26 mouse cellular contexts compared by ENCODE assay signal in the genomic region with DNA sequence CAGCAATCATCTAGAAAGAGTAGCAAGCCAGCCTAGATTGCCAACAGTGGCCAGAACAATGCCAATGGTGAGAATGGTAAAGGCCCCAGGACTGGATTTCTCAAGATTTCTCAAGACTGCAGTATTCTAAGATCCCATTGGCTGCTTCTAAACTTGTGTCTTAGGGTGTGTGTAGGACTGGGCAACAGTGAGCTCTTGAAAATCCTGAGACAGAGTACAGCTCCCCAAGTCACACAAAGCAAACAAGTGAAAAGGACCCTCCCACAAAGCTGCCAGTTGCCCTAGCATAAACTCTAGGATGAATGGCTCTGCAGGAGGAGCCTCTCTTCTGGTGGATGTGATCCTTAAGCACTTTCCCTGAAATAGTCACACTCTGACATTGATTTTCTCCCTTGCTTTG.
DNase-seq lines count a peak whose midpoint lies in the region; ATAC-seq and TF ChIP-seq lines count a peak whose summit lies in the region.
"Had no signal": no experiment of that assay in that cellular context is flagged by ENCODE, and none has a peak within 500 bp of the region (broad histone marks: within the 10 kb centered on the region; RNA-seq: fewer than 3 reads in every experiment).

No protein-coding gene starts in this region.

- no peak overlapping the region for H3K27ac ChIP-seq in forebrain, embryonic 11.5 days (ENCODE audit: low read depth, low read length)
- H3K27ac ChIP-seq in forebrain, postnatal 0 days (ENCODE audit: low read depth, low read length), result no peak overlapping the region
- no peak overlapping the region for H3K27ac ChIP-seq in midbrain, embryonic 12.5 days (replicated peaks)
- no peak overlapping the region for H3K27ac ChIP-seq in midbrain, embryonic 15.5 days
- H3K27ac ChIP-seq in hindbrain, embryonic 12.5 days, result peak overlapping the region; percentile 32
- H3K27ac ChIP-seq in cerebellum, adult 2 months (ENCODE audit: insufficient read depth, low read length), result no peak overlapping the region
- H3K27ac ChIP-seq: limb, embryonic 13.5 days; lung, embryonic 15.5 days; stomach, postnatal 0 days had no signal

- DNase-seq in forebrain, embryonic 11.5 days (ENCODE audit: low spot score), result no peak
- DNase-seq in forebrain, postnatal 0 days, result no peak
- DNase-seq in cerebellum, adult 2 months, result no peak
- no peak for DNase-seq in cerebellum, postnatal 10 days
- DNase-seq: adrenal gland, postnatal 10 days; cerebellum, adult 11-12 months; cerebellum, postnatal 14 days; gastrocnemius, postnatal 25 days; heart, adult 18-20 months; heart, postnatal 36 days; kidney, postnatal 4 days; midbrain, embryonic 14.5 days; right cerebral cortex, postnatal 4 days; thymus, adult 18-20 months; thymus, postnatal 36 days had no signal

- H3K9me3 ChIP-seq in forebrain, embryonic 11.5 days (ENCODE audit: control insufficient read depth, low read length), result no peaks in the 10 kb centered on the region
- no peaks in the 10 kb centered on the region for H3K9me3 ChIP-seq in forebrain, postnatal 0 days (ENCODE audit: low read length)
- H3K9me3 ChIP-seq in midbrain, embryonic 12.5 days, result no peaks in the 10 kb centered on the region
- H3K9me3 ChIP-seq in midbrain, embryonic 15.5 days, result no peaks in the 10 kb centered on the region
- H3K9me3 ChIP-seq in hindbrain, embryonic 12.5 days (replicated peaks), result no peaks in the 10 kb centered on the region
- H3K9me3 ChIP-seq: limb, embryonic 13.5 days; lung, embryonic 15.5 days had no signal

- no peak overlapping the region for H3K4me2 ChIP-seq in forebrain, embryonic 11.5 days (ENCODE audit: low read depth, low read length, severe bottlenecking)
- no peak overlapping the region for H3K4me2 ChIP-seq in forebrain, postnatal 0 days (ENCODE audit: low read depth)
- no peak overlapping the region for H3K4me2 ChIP-seq in midbrain, embryonic 12.5 days (replicated peaks)
- H3K4me2 ChIP-seq in midbrain, embryonic 15.5 days, result no peak overlapping the region
- no peak overlapping the region for H3K4me2 ChIP-seq in hindbrain, embryonic 12.5 days (replicated peaks)
- H3K4me2 ChIP-seq: heart, embryonic 11.5 days; limb, embryonic 13.5 days; liver, embryonic 11.5 days; lung, embryonic 15.5 days had no signal

- no peak for TF ChIP-seq CTCF in forebrain, postnatal 0 days (IDR thresholded peaks at IDR 0.05; ENCODE audit: low read depth)
- TF ChIP-seq CTCF in cerebellum, adult 2 months (IDR thresholded peaks at IDR 0.05; ENCODE audit: borderline replicate concordance, insufficient read depth, low read depth, low read length), result no peak

- no peaks in the 10 kb centered on the region; the same call in 1 of the 2 replicates for H3K4me1 ChIP-seq in forebrain, embryonic 11.5 days (replicated peaks; ENCODE audit: control insufficient read depth, insufficient read depth, low read length)
- H3K4me1 ChIP-seq in forebrain, postnatal 0 days (ENCODE audit: insufficient read depth), result no peaks in the 10 kb centered on the region
- peaks cover 13% of the 10 kb centered on the region; the same call in 1 of the 2 replicates for H3K4me1 ChIP-seq in midbrain, embryonic 12.5 days
- peaks cover 9% of the 10 kb centered on the region for H3K4me1 ChIP-seq in midbrain, embryonic 15.5 days
- H3K4me1 ChIP-seq in hindbrain, embryonic 12.5 days, result peaks cover 17% of the 10 kb centered on the region
- H3K4me1 ChIP-seq in cerebellum, adult 2 months (ENCODE audit: control insufficient read depth, insufficient read depth, low read length), result no peaks in the 10 kb centered on the region; the same call in 1 of the 2 replicates
- H3K4me1 ChIP-seq: limb, embryonic 13.5 days; lung, embryonic 15.5 days had no signal

- H3K9ac ChIP-seq in forebrain, embryonic 11.5 days (ENCODE audit: low read length), result no peak overlapping the region
- H3K9ac ChIP-seq in forebrain, postnatal 0 days, result no peak overlapping the region
- no peak overlapping the region for H3K9ac ChIP-seq in midbrain, embryonic 12.5 days (replicated peaks)
- H3K9ac ChIP-seq in midbrain, embryonic 15.5 days, result no peak overlapping the region
- H3K9ac ChIP-seq in hindbrain, embryonic 12.5 days, result no peak overlapping the region
- H3K9ac ChIP-seq: limb, embryonic 13.5 days; lung, embryonic 15.5 days had no signal

- no peak overlapping the region for H3K4me3 ChIP-seq in forebrain, embryonic 11.5 days (ENCODE audit: low read depth, low read length)
- no peak overlapping the region for H3K4me3 ChIP-seq in forebrain, postnatal 0 days (ENCODE audit: low read depth, low read length)
- no peak overlapping the region for H3K4me3 ChIP-seq in midbrain, embryonic 12.5 days
- no peak overlapping the region for H3K4me3 ChIP-seq in midbrain, embryonic 15.5 days
- no peak overlapping the region for H3K4me3 ChIP-seq in hindbrain, embryonic 12.5 days
- no peak overlapping the region for H3K4me3 ChIP-seq in cerebellum, adult 2 months (replicated peaks; ENCODE audit: insufficient read depth, low read depth, low read length)
- H3K4me3 ChIP-seq: limb, embryonic 13.5 days; lung, embryonic 15.5 days had no signal

- no peaks in the 10 kb centered on the region for H3K36me3 ChIP-seq in forebrain, embryonic 11.5 days (ENCODE audit: control insufficient read depth, insufficient read depth, low read length)
- no peaks in the 10 kb centered on the region for H3K36me3 ChIP-seq in forebrain, postnatal 0 days (ENCODE audit: insufficient read depth)
- H3K36me3 ChIP-seq in midbrain, embryonic 12.5 days, result no peaks in the 10 kb centered on the region
- H3K36me3 ChIP-seq in midbrain, embryonic 15.5 days (replicated peaks), result no peaks in the 10 kb centered on the region
- H3K36me3 ChIP-seq in hindbrain, embryonic 12.5 days, result no peaks in the 10 kb centered on the region
- H3K36me3 ChIP-seq: limb, embryonic 13.5 days; lung, embryonic 15.5 days had no signal

- ATAC-seq in forebrain, embryonic 11.5 days (replicated peaks; ENCODE audit: low FRiP score), result peak; percentile 39; the same call in 1 of the 2 replicates
- no peak for ATAC-seq in forebrain, postnatal 0 days
- peak; percentile 25; the same call in 1 of the 2 replicates for ATAC-seq in midbrain, embryonic 12.5 days (ENCODE audit: low FRiP score, low read depth)
- no peak for ATAC-seq in midbrain, embryonic 15.5 days (replicated peaks)
- no peak for ATAC-seq in hindbrain, embryonic 12.5 days (ENCODE audit: low FRiP score)
- ATAC-seq: forebrain, embryonic 14.5 days; intestine, postnatal 0 days; Patski had no signal

- H3K27me3 ChIP-seq in forebrain, embryonic 11.5 days (ENCODE audit: control insufficient read depth, insufficient read depth, low read length), result no peaks in the 10 kb centered on the region
- no peaks in the 10 kb centered on the region for H3K27me3 ChIP-seq in forebrain, postnatal 0 days (ENCODE audit: insufficient read depth, low read length)
- H3K27me3 ChIP-seq in midbrain, embryonic 12.5 days, result no peaks in the 10 kb centered on the region
- no peaks in the 10 kb centered on the region for H3K27me3 ChIP-seq in midbrain, embryonic 15.5 days (replicated peaks)
- H3K27me3 ChIP-seq in hindbrain, embryonic 12.5 days, result no peaks in the 10 kb centered on the region
- no peaks in the 10 kb centered on the region for H3K27me3 ChIP-seq in cerebellum, adult 2 months (ENCODE audit: control insufficient read depth, insufficient read depth, low read length)
- H3K27me3 ChIP-seq: limb, embryonic 13.5 days; lung, embryonic 15.5 days; Patski had no signal

- no peak for TF ChIP-seq POLR2A in cerebellum, adult 2 months (IDR thresholded peaks at IDR 0.05; ENCODE audit: borderline replicate concordance, insufficient read depth, low read length)

Comparison
In these comparisons a context has a peak if more than half of its experiments do, and no peak if none do; other contexts are left out.
1. ATAC-seq: peak in forebrain, embryonic 11.5 days (single experiment) and midbrain, embryonic 12.5 days (single experiment); none in forebrain, postnatal 0 days (single experiment), midbrain, embryonic 15.5 days (single experiment) and hindbrain, embryonic 12.5 days (single experiment).